In the genomic region with DNA sequence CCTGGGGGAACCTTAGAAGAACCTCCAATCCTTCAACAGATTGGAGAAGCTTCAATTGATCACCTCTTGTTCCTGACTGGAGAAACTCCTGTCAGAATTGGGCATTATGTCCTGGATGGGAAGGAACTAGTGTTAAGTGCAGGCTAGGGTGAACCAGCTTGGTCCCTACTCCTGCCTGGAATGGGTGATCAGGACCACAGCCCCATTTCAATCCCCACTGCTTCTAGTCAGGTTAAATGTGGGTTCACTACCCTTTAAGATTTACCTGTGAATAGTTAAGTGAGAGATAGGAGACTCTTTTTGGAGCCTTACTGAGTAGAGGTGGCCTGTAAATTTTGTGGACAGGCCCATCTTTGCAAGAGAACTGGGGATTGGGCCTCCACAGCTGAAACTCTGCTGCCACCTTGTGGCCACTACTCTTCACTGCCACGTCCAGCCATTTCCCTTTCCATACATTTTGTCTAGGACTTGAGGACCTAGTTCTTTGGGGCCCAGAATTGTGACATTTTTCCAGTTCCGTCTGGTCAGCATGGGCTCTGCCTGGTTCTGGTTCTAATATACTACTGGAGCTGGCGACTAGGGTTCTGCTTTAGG, we compare ENCODE assay signal across 2 mouse cellular contexts.
TF ChIP-seq lines count a peak whose summit lies in the region.

A gene (minus strand): TSS at position 51 of the 594 bp plus-strand sequence.

TF ChIP-seq in MEL, 35 proteins besides CTCF, POLR2A, EP300 and RAD21 (continued from another document):
- TF ChIP-seq CHD2 (IDR thresholded peaks at IDR 0.05; ENCODE audit: low read length), result no peak
- no peak for TF ChIP-seq TCF12 (IDR thresholded peaks at IDR 0.05; ENCODE audit: low read depth, low read length)
- TF ChIP-seq MYC (IDR thresholded peaks at IDR 0.05; ENCODE audit: low read depth, low read length), result 0 out of 2 replicates have a peak, but pooled peaks have one; percentile 27
- no peak for TF ChIP-seq MYB (IDR thresholded peaks at IDR 0.05; ENCODE audit: low read depth, low read length)
- no peak for TF ChIP-seq CHD1 (IDR thresholded peaks at IDR 0.05; ENCODE audit: low read depth, low read length)
- no peak for TF ChIP-seq ZNF384 (IDR thresholded peaks at IDR 0.05; ENCODE audit: low read depth, low read length)
- TF ChIP-seq POLR2AphosphoS5 (IDR thresholded peaks at IDR 0.05; ENCODE audit: borderline replicate concordance, low read depth, low read length), result no peak
- TF ChIP-seq KAT2A (conservative IDR thresholded peaks at IDR 0.05; ENCODE audit: low read depth, low read length), result no peak
- TF ChIP-seq GATA1 (IDR thresholded peaks at IDR 0.05; ENCODE audit: low read depth, low read length), result no peak
- TF ChIP-seq BHLHE40 (IDR thresholded peaks at IDR 0.05; ENCODE audit: borderline replicate concordance, low read depth, low read length), result peak; percentile 44; the same call in 1 of the 2 replicates
- no peak for TF ChIP-seq TBP (IDR thresholded peaks at IDR 0.05; ENCODE audit: low read depth, low read length)
- TF ChIP-seq ZKSCAN1 (IDR thresholded peaks at IDR 0.05; ENCODE audit: low read depth, low read length), result no peak
- TF ChIP-seq MAFK (IDR thresholded peaks at IDR 0.05; ENCODE audit: borderline replicate concordance, low read depth, low read length), result no peak
- TF ChIP-seq JUND (IDR thresholded peaks at IDR 0.05; ENCODE audit: low read depth, low read length), result peak; percentile 78
- TF ChIP-seq MAZ (IDR thresholded peaks at IDR 0.05; ENCODE audit: low read depth, low read length), result peak; percentile 72
- no peak for TF ChIP-seq ETS1 (IDR thresholded peaks at IDR 0.05; ENCODE audit: low read depth, low read length)
- TF ChIP-seq ZMIZ1 (IDR thresholded peaks at IDR 0.05; ENCODE audit: low read depth, low read length), result no peak
- no peak for TF ChIP-seq USF2 (IDR thresholded peaks at IDR 0.05; ENCODE audit: borderline replicate concordance in 1 of 2, insufficient read depth in 1 of 2, low read depth in 1 of 2, low read length in 2 of 2)
- peak; percentile 65; the same call in 1 of the 2 replicates for TF ChIP-seq SIN3A (IDR thresholded peaks at IDR 0.05; ENCODE audit: low read length)
- no peak for TF ChIP-seq GABPA (IDR thresholded peaks at IDR 0.05; ENCODE audit: low read depth, low read length)
- no peak for TF ChIP-seq E2F4 (IDR thresholded peaks at IDR 0.05; ENCODE audit: borderline replicate concordance, low read depth, low read length)
- peak; percentile 95 for TF ChIP-seq ZC3H11A (IDR thresholded peaks at IDR 0.05; ENCODE audit: low read depth, low read length)
- no peak for TF ChIP-seq UBTF (IDR thresholded peaks at IDR 0.05; ENCODE audit: borderline replicate concordance, insufficient read depth, low read depth, low read length)
- TF ChIP-seq MEF2A (IDR thresholded peaks at IDR 0.05; ENCODE audit: extremely low read depth, insufficient replicate concordance, low read depth, low read length, poor library complexity, severe bottlenecking), result 0 out of 2 replicates have a peak, but pooled peaks have one; percentile 35
- TF ChIP-seq TAL1 (IDR thresholded peaks at IDR 0.05; ENCODE audit: low read length), result no peak
- no peak for TF ChIP-seq NELFE (IDR thresholded peaks at IDR 0.05; ENCODE audit: low read depth, low read length)
- TF ChIP-seq MXI1 (IDR thresholded peaks at IDR 0.05; ENCODE audit: low read depth, low read length), result no peak
- no peak for TF ChIP-seq MAX (IDR thresholded peaks at IDR 0.05; ENCODE audit: low read length)
- no peak for TF ChIP-seq HCFC1 (IDR thresholded peaks at IDR 0.05; ENCODE audit: low read depth, low read length)
- no peak for TF ChIP-seq NRF1 (IDR thresholded peaks at IDR 0.05; ENCODE audit: insufficient read depth, low read depth, low read length, poor library complexity, severe bottlenecking)
- TF ChIP-seq POLR2AphosphoS2 (IDR thresholded peaks at IDR 0.05; ENCODE audit: low read length), result peak; percentile 33; the same call in 1 of the 2 replicates
- no peak for TF ChIP-seq ELF1 (IDR thresholded peaks at IDR 0.05; ENCODE audit: low read depth, low read length)
- no peak for TF ChIP-seq RCOR1 (IDR thresholded peaks at IDR 0.05; ENCODE audit: low read depth, low read length)
- TF ChIP-seq USF1 (IDR thresholded peaks at IDR 0.05; ENCODE audit: low read depth, low read length), result no peak

TF ChIP-seq in myocyte, 11 proteins besides CTCF, POLR2A, EP300 and RAD21 (continued from another document):
- no peak for TF ChIP-seq MYOD1 (IDR thresholded peaks at IDR 0.05; ENCODE audit: control insufficient read depth in 1 of 3, insufficient read length in 2 of 3, low read depth in 2 of 3)
